Mouse (Mus musculus): ENCODE results near the gene Ccdc158. TPM values are rescaled to one million over a fixed set of nuclear protein-coding genes. Genes with fewer than 3 reads are reported as not detected.

Gene Ccdc158
- polyA plus RNA-seq, 1 experiment = 0.21 TPM

GRCm38 (mm10) chr5:92664321-92664720 is 10.8 kb downstream of the Ccdc158 start:
- Histone ChIP-seq H3K4me3 (ENCODE audit: insufficient read depth, low read length) (no peak overlapping the region), H3K4me1 (ENCODE audit: control insufficient read depth, insufficient read depth, low read length) (no peaks in the 10 kb centered on the region), H3K27ac (ENCODE audit: insufficient read depth, low read depth, low read length) (no peak overlapping the region)
- TF ChIP-seq POLR2A (IDR thresholded peaks at IDR 0.05; ENCODE audit: borderline replicate concordance, low read depth, low read length) (no peak), CTCF (IDR thresholded peaks at IDR 0.05; ENCODE audit: low read depth, low read length) (no peak)

DNA sequence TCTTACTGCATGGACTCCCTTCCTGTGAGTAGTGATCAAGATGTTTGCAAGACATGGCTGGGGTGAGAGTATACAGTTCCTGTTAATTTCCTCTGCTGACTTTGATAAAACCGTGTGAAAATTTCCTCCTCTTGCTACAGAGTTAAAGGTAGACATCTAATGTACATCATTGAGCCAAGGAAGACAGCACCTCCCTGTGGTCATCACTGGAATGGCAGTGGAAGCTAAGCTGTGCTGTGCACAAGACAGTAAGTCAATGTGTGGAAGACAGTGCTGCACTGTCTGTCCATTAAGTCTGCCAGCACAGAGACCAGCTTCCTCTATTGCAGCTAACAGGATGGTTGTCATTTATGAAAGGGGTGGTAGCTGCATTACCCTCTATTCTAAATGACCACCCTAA is 18.8 kb downstream of the Ccdc158 start:
- Histone ChIP-seq H3K4me1 (ENCODE audit: control insufficient read depth, insufficient read depth, low read length) (no peaks in the 10 kb centered on the region), H3K4me3 (ENCODE audit: insufficient read depth, low read length) (no peak overlapping the region), H3K27ac (ENCODE audit: insufficient read depth, low read depth, low read length) (no peak overlapping the region)
- TF ChIP-seq POLR2A (IDR thresholded peaks at IDR 0.05; ENCODE audit: borderline replicate concordance, low read depth, low read length) (no peak), CTCF (IDR thresholded peaks at IDR 0.05; ENCODE audit: low read depth, low read length) (no peak)

DNA sequence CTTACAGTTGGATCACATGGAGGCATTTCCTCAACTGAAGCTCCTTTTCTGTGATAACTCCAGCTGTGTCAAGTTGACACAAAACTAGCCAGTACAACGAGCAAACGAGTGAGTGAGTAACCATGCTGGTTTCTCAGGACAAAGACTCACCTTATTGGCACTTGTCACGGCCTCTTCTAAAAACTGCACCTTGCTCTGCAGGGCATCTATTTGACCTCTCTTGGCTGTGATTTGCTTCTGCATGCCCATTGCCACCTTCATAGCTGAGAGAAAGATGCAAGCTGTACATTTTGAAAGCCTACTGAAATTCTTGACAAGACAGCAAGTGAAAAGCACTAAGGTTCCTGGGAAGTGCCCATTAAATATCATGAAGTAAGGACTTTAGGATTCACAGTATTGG is 34.2 kb downstream of the Ccdc158 start:
- no peaks in the 10 kb centered on the region for H3K4me1 ChIP-seq (ENCODE audit: control insufficient read depth, insufficient read depth, low read length)
- TF ChIP-seq CTCF (IDR thresholded peaks at IDR 0.05; ENCODE audit: low read depth, low read length) (no peak), POLR2A (IDR thresholded peaks at IDR 0.05; ENCODE audit: borderline replicate concordance, low read depth, low read length) (no peak)
- H3K27ac ChIP-seq (ENCODE audit: insufficient read depth, low read depth, low read length) = no peak overlapping the region
- H3K4me3 ChIP-seq (ENCODE audit: insufficient read depth, low read length) = no peak overlapping the region

DNA sequence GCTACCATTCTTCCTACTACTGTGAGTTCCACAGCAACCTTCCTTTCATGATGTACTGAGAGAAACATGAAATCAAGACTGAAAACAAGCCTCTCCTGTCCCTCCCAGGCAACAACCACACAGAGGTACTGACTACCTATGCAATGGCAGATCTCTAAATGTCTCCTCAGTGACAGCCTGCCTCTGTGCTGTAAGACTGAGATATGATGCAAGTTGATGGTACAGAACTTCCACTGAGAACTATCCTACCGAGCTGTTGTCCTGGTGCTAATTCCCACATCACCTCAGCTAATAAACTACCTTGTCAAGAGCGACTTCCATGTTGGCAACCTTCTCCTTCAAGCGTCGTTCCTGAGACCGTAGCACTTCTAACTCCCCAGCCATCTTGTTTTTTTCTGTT is 39.2 kb downstream of the Ccdc158 start:
- no peak overlapping the region for H3K27ac ChIP-seq (ENCODE audit: insufficient read depth, low read depth, low read length)
- TF ChIP-seq POLR2A (IDR thresholded peaks at IDR 0.05; ENCODE audit: borderline replicate concordance, low read depth, low read length) (no peak), CTCF (IDR thresholded peaks at IDR 0.05; ENCODE audit: low read depth, low read length) (no peak)
- no peaks in the 10 kb centered on the region for H3K4me1 ChIP-seq (ENCODE audit: control insufficient read depth, insufficient read depth, low read length)
- H3K4me3 ChIP-seq (ENCODE audit: insufficient read depth, low read length) = no peak overlapping the region

- H3K27ac ChIP-seq (ENCODE audit: insufficient read depth, low read depth, low read length) = no peak overlapping the region
- no peaks in the 10 kb centered on the region for H3K4me1 ChIP-seq (ENCODE audit: control insufficient read depth, insufficient read depth, low read length)
- no peak overlapping the region for H3K4me3 ChIP-seq (ENCODE audit: insufficient read depth, low read length)
- TF ChIP-seq CTCF (IDR thresholded peaks at IDR 0.05; ENCODE audit: low read depth, low read length) (no peak), POLR2A (IDR thresholded peaks at IDR 0.05; ENCODE audit: borderline replicate concordance, low read depth, low read length) (no peak)
Observed at GRCm38 (mm10) chr5:92634916-92635315, 40.2 kb downstream of the Ccdc158 start.

GRCm38 (mm10) chr5:92633526-92633925 is 41.5 kb downstream of the Ccdc158 start:
- TF ChIP-seq CTCF (IDR thresholded peaks at IDR 0.05; ENCODE audit: low read depth, low read length) (no peak), POLR2A (IDR thresholded peaks at IDR 0.05; ENCODE audit: borderline replicate concordance, low read depth, low read length) (no peak)
- H3K27ac ChIP-seq (ENCODE audit: insufficient read depth, low read depth, low read length) = no peak overlapping the region
- H3K4me3 ChIP-seq (ENCODE audit: insufficient read depth, low read length) = no peak overlapping the region
- no peaks in the 10 kb centered on the region for H3K4me1 ChIP-seq (ENCODE audit: control insufficient read depth, insufficient read depth, low read length)

DNA sequence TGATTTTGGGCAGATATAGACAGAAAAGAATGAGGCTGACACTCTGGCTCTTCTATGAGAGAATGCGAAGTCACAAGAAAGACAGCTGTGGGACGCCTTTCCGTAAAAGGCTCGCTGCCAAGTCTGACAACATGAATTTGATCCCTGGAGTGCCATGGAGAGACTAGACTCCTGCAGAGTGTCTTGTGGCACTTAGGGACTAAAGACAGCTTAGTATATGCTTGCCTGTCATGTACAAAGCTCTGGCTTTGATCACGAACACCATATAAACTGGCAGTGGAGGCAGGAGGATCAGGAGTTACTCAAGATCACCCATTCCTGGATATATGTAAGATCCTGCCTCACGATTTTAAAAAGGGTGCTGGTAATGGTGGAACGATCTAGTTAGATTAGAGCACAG is 47.2 kb downstream of the Ccdc158 start:
- Histone ChIP-seq H3K4me3 (ENCODE audit: insufficient read depth, low read length) (no peak overlapping the region), H3K4me1 (ENCODE audit: control insufficient read depth, insufficient read depth, low read length) (no peaks in the 10 kb centered on the region), H3K27ac (ENCODE audit: insufficient read depth, low read depth, low read length) (no peak overlapping the region)
- TF ChIP-seq POLR2A (IDR thresholded peaks at IDR 0.05; ENCODE audit: borderline replicate concordance, low read depth, low read length) (no peak), CTCF (IDR thresholded peaks at IDR 0.05; ENCODE audit: low read depth, low read length) (no peak)

- Histone ChIP-seq H3K4me3 (ENCODE audit: insufficient read depth, low read length) (no peak overlapping the region), H3K4me1 (ENCODE audit: control insufficient read depth, insufficient read depth, low read length) (no peaks in the 10 kb centered on the region), H3K27ac (ENCODE audit: insufficient read depth, low read depth, low read length) (no peak overlapping the region)
- TF ChIP-seq CTCF (IDR thresholded peaks at IDR 0.05; ENCODE audit: low read depth, low read length) (no peak), POLR2A (IDR thresholded peaks at IDR 0.05; ENCODE audit: borderline replicate concordance, low read depth, low read length) (no peak)
Observed at GRCm38 (mm10) chr5:92621883-92622282, 53.2 kb downstream of the Ccdc158 start.

GRCm38 (mm10) chr5:92612756-92613155 is 62.3 kb downstream of the Ccdc158 start:
- no peak overlapping the region for H3K4me3 ChIP-seq (ENCODE audit: insufficient read depth, low read length)
- H3K27ac ChIP-seq (ENCODE audit: insufficient read depth, low read depth, low read length) = no peak overlapping the region
- no peaks in the 10 kb centered on the region for H3K4me1 ChIP-seq (ENCODE audit: control insufficient read depth, insufficient read depth, low read length)
- TF ChIP-seq CTCF (IDR thresholded peaks at IDR 0.05; ENCODE audit: low read depth, low read length) (no peak), POLR2A (IDR thresholded peaks at IDR 0.05; ENCODE audit: borderline replicate concordance, low read depth, low read length) (no peak)

DNA sequence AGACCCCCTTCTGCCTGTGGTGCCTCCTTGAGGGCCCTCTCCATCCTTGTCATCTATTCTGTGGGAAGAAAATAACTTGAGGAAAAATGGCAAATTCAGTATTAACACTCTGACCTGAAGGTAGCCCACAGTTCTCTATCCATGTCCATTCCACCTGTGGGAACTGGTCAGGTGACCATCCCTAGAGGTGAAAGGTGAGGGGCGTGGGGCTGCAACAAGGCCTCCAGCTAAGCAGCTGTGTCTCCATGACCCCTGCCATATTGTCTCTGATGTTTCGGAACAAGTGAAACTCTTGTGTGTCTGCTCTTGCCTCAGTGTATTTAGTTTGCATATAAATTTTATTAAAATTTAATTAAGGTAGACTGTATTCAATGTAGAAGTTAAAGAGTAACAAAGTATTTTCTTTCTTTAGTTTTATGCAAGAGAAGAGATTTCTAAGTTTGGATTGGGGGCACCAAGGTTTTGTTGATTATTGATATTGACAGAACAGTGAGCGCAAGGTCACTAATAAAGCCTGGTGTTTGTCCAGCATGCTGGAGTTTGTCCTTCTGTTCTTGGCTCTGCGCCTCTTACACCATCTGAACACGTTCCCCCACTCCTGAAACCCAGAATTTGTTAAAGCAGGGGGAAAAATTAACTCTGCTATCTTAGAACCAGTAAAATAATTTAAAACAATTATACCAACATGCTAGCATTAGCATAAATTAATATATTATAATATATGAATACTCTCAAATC is 67.4 kb downstream of the Ccdc158 start:
- Histone ChIP-seq H3K4me3 (ENCODE audit: insufficient read depth, low read length) (no peak overlapping the region), H3K27ac (ENCODE audit: insufficient read depth, low read depth, low read length) (no peak overlapping the region), H3K4me1 (ENCODE audit: control insufficient read depth, insufficient read depth, low read length) (no peaks in the 10 kb centered on the region)
- TF ChIP-seq CTCF (IDR thresholded peaks at IDR 0.05; ENCODE audit: low read depth, low read length) (no peak), POLR2A (IDR thresholded peaks at IDR 0.05; ENCODE audit: borderline replicate concordance, low read depth, low read length) (no peak)
